Mouse (Mus musculus) CH12.LX (cell line): ENCODE results near the gene Arhgef11. TPM values are rescaled to one million over a fixed set of nuclear protein-coding genes. Genes with fewer than 3 reads are reported as not detected.

Experiments used
- DNase-seq: peaks from one replicate; pipeline ENCODE4 v3.0.0-alpha.2; 2013; ENCODE audit errors: extremely low read depth
- H3K27ac ChIP-seq: 2 replicates; pipeline ENCODE4 v1.5.1; 2012; ENCODE audit warnings: low read depth, mild to moderate bottlenecking, control low read depth, moderate library complexity; ENCODE audit not compliant: insufficient read depth
- H3K27me3 ChIP-seq: replicated peaks from 2 replicates; pipeline ENCODE3; 2012; ENCODE audit warnings: inconsistent platforms
- H3K36me3 ChIP-seq, 2 experiments: replicated peaks in 1 of 2; 2 replicates each; pipeline versions ENCODE3 to v1.6.1; 2012; ENCODE audit warnings: inconsistent platforms in 1 of 2, low read length in 1 of 2, mild to moderate bottlenecking in 1 of 2, mixed read lengths in 1 of 2, moderate library complexity in 1 of 2; ENCODE audit not compliant: control insufficient read depth in 1 of 2, insufficient read depth in 1 of 2
- H3K4me1 ChIP-seq, 2 experiments: 2 replicates each; pipeline ENCODE4 v1.6.1; 2012; ENCODE audit warnings: inconsistent platforms in 1 of 2, moderate library complexity in 1 of 2; ENCODE audit not compliant: insufficient read depth in 2 of 2, control insufficient read depth in 1 of 2
- H3K4me2 ChIP-seq: 2 replicates; pipeline ENCODE4 v1.6.1; 2012; ENCODE audit warnings: low read depth, mild to moderate bottlenecking, control low read depth; ENCODE audit not compliant: poor library complexity, insufficient read depth, severe bottlenecking
- H3K4me3 ChIP-seq, 3 experiments: fragments of 150-350 bp in 1 of 3; sonication (generic) in 1 of 3; replicated peaks in 1 of 3; 2 replicates each; pipeline versions ENCODE3 to v1.5.1; 2011 to 2012; ENCODE audit warnings: low read depth in 2 of 3, low read length in 2 of 3, mild to moderate bottlenecking in 2 of 3, moderate library complexity in 2 of 3, control low read depth in 1 of 3, improper control_type of control experiment in 1 of 3, inconsistent platforms in 1 of 3, mixed read lengths in 1 of 3; ENCODE audit not compliant: poor library complexity in 1 of 3
- H3K79me2 ChIP-seq: replicated peaks from 2 replicates; pipeline ENCODE4 v1.6.1; 2012; ENCODE audit warnings: mild to moderate bottlenecking, moderate library complexity; ENCODE audit not compliant: control insufficient read depth, poor library complexity, insufficient read depth, severe bottlenecking; ENCODE audit errors: extremely low read depth
- H3K9ac ChIP-seq: 2 replicates; pipeline ENCODE4 v1.6.1; 2012; ENCODE audit warnings: low read depth, mild to moderate bottlenecking, control low read depth, moderate library complexity; ENCODE audit not compliant: insufficient read depth
- H3K9me3 ChIP-seq: replicated peaks from 2 replicates; pipeline ENCODE3; 2012; ENCODE audit warnings: low read length, inconsistent platforms, mixed read lengths
- BHLHE40 ChIP-seq: IDR thresholded peaks from 2 replicates; pipeline ENCODE4 v1.6.1; 2011; ENCODE audit warnings: mild to moderate bottlenecking, low read depth, low read length, improper control_type of control experiment
- CHD2 ChIP-seq: IDR thresholded peaks from 2 replicates; pipeline ENCODE4 v1.6.1; 2011; ENCODE audit warnings: low read length, improper control_type of control experiment
- CTCF ChIP-seq, 2 experiments: IDR thresholded peaks in 1 of 2; conservative IDR thresholded peaks in 1 of 2; 2 replicates each; pipeline ENCODE4 v1.5.1; 2011 to 2012; ENCODE audit warnings: low read depth in 2 of 2, low read length in 2 of 2, improper control_type of control experiment in 1 of 2, inconsistent platforms in 1 of 2, mild to moderate bottlenecking in 1 of 2, moderate library complexity in 1 of 2
- E2F4 ChIP-seq: IDR thresholded peaks from 2 replicates; pipeline ENCODE4 v1.6.1; 2011; ENCODE audit warnings: low read depth, low read length, improper control_type of control experiment; ENCODE audit not compliant: insufficient replicate concordance
- ELF1 ChIP-seq: IDR thresholded peaks from 2 replicates; pipeline ENCODE4 v1.6.1; 2014; ENCODE audit warnings: low read depth, mild to moderate bottlenecking, inconsistent platforms, low read length, improper control_type of control experiment
- EP300 ChIP-seq: IDR thresholded peaks from 2 replicates; pipeline ENCODE4 v1.6.1; 2011; ENCODE audit warnings: low read length, improper control_type of control experiment
- HCFC1 ChIP-seq: IDR thresholded peaks from 2 replicates; pipeline ENCODE4 v1.6.1; 2012; ENCODE audit warnings: low read depth, mild to moderate bottlenecking, inconsistent platforms, low read length, improper control_type of control experiment
- IRF4 ChIP-seq: IDR thresholded peaks from 2 replicates; pipeline ENCODE4 v1.6.1; 2014; ENCODE audit warnings: low read depth, mild to moderate bottlenecking, inconsistent platforms, low read length, improper control_type of control experiment
- JUN ChIP-seq: IDR thresholded peaks from 2 replicates; pipeline ENCODE4 v1.6.1; 2011; ENCODE audit warnings: low read depth, mild to moderate bottlenecking, low read length, improper control_type of control experiment, moderate library complexity; ENCODE audit not compliant: insufficient read depth
- KAT2A ChIP-seq: IDR thresholded peaks from 2 replicates; pipeline ENCODE4 v1.6.1; 2012; ENCODE audit warnings: low read length, improper control_type of control experiment, inconsistent platforms; ENCODE audit not compliant: insufficient replicate concordance
- MEF2A ChIP-seq: IDR thresholded peaks from 2 replicates; pipeline ENCODE4 v1.6.1; 2014; ENCODE audit warnings: low read depth, mild to moderate bottlenecking, inconsistent platforms, low read length, improper control_type of control experiment, borderline replicate concordance
- MXI1 ChIP-seq: IDR thresholded peaks from 2 replicates; pipeline ENCODE4 v1.6.1; 2011; ENCODE audit warnings: mild to moderate bottlenecking, low read depth, low read length, improper control_type of control experiment
- NELFE ChIP-seq: IDR thresholded peaks from 2 replicates; pipeline ENCODE4 v1.6.1; 2011; ENCODE audit warnings: low read depth, low read length, improper control_type of control experiment
- NRF1 ChIP-seq: IDR thresholded peaks from 2 replicates; pipeline ENCODE4 v1.6.1; 2014; ENCODE audit warnings: low read depth, mild to moderate bottlenecking, inconsistent platforms, low read length, improper control_type of control experiment, moderate library complexity
- PAX5 ChIP-seq: IDR thresholded peaks from 2 replicates; pipeline ENCODE4 v1.6.1; 2012; ENCODE audit warnings: low read length, inconsistent platforms, mixed read lengths
- POLR2A ChIP-seq: IDR thresholded peaks from 2 replicates; pipeline ENCODE4 v1.6.1; 2011; ENCODE audit warnings: low read depth, mild to moderate bottlenecking, improper control_type of control experiment, low read length
- RAD21 ChIP-seq: IDR thresholded peaks from 2 replicates; pipeline ENCODE4 v1.6.1; 2011; ENCODE audit warnings: low read depth, mild to moderate bottlenecking, low read length, improper control_type of control experiment, moderate library complexity
- SIN3A ChIP-seq: IDR thresholded peaks from 2 replicates; pipeline ENCODE4 v1.6.1; 2012; ENCODE audit warnings: low read length, improper control_type of control experiment, inconsistent platforms
- SMC3 ChIP-seq: IDR thresholded peaks from 2 replicates; pipeline ENCODE4 v1.6.1; 2011; ENCODE audit warnings: low read depth, low read length, improper control_type of control experiment
- TBP ChIP-seq: conservative IDR thresholded peaks from 2 replicates; pipeline ENCODE4 v1.6.1; 2011; ENCODE audit warnings: low read depth, low read length, improper control_type of control experiment
- TCF12 ChIP-seq: IDR thresholded peaks from 2 replicates; pipeline ENCODE4 v1.6.1; 2014; ENCODE audit warnings: low read depth, mild to moderate bottlenecking, inconsistent platforms, low read length, improper control_type of control experiment
- UBTF ChIP-seq: IDR thresholded peaks from 2 replicates; pipeline ENCODE4 v1.6.1; 2012; ENCODE audit warnings: low read depth, mild to moderate bottlenecking, inconsistent platforms, low read length, improper control_type of control experiment, moderate library complexity
- USF1 ChIP-seq: IDR thresholded peaks from 2 replicates; pipeline ENCODE4 v1.6.1; 2014; ENCODE audit warnings: low read depth, mild to moderate bottlenecking, inconsistent platforms, low read length, improper control_type of control experiment
- USF2 ChIP-seq: conservative IDR thresholded peaks from 2 replicates; pipeline ENCODE4 v1.6.1; 2011; ENCODE audit warnings: low read depth, low read length, improper control_type of control experiment
- ZC3H11A ChIP-seq: IDR thresholded peaks from 2 replicates; pipeline ENCODE4 v1.6.1; 2012; ENCODE audit warnings: low read depth, mild to moderate bottlenecking, inconsistent platforms, low read length, improper control_type of control experiment
- ZKSCAN1 ChIP-seq: IDR thresholded peaks from 2 replicates; pipeline ENCODE4 v1.6.1; 2012; ENCODE audit warnings: low read depth, inconsistent platforms, low read length, improper control_type of control experiment, borderline replicate concordance
- ZMIZ1 ChIP-seq: IDR thresholded peaks from 2 replicates; pipeline ENCODE4 v1.6.1; 2012; ENCODE audit warnings: low read depth, mild to moderate bottlenecking, inconsistent platforms, low read length, improper control_type of control experiment
- ZNF384 ChIP-seq: IDR thresholded peaks from 2 replicates; pipeline ENCODE4 v1.6.1; 2012; ENCODE audit warnings: low read depth, low read length, improper control_type of control experiment, inconsistent platforms
- dilution Hi-C: fragments of 300-500 bp; cut with MboI; formaldehyde crosslinking; loops from 2 replicates; pipeline ENCODE4 v1.14.3; 2020; ENCODE audit warnings: low sequenced_read_pairs; ENCODE audit not compliant: extremely low pct_unique_long_range_greater_than_20kb, extremely low pct_ligation_motif_present
- in situ Hi-C: fragments of 300-500 bp; cut with MboI; formaldehyde crosslinking; loops from 3 replicates; pipeline ENCODE4 v1.14.3; 2019; ENCODE audit warnings: low sequenced_read_pairs, low pct_ligation_motif_present, low pct_unique_long_range_greater_than_20kb, mixed read lengths
- polyA plus RNA-seq: library from polyadenylated mRNA; unstranded; fragments of >175 nt; gene quantifications from 2 replicates; pipeline ENCODE4 v1.2.1, GENCODE M21; 2012; ENCODE audit warnings: low read depth; ENCODE audit not compliant: insufficient read length
- total RNA-seq, 2 experiments: library from RNA; depleted of rRNA; stranded (reverse); fragments of 300-350 nt in 1 of 2; fragments of >200 nt in 1 of 2; gene quantifications; 2 replicates each; pipeline ENCODE4 v1.2.3; 2012 to 2014

The Arhgef11 gene
- total and polyA plus RNA-seq, 3 experiments: 5.6 to 11.7 (median 8.7) TPM

- peaks cover 0 to 6% of the 10 kb centered on the region in 2 experiments for H3K36me3 ChIP-seq
- peaks cover 0 to 15% of the 10 kb centered on the region in 2 experiments; a peak in 2 of 4 replicates for H3K4me1 ChIP-seq
- in situ Hi-C loops: no loop called here
- H3K27ac ChIP-seq: no peak overlapping the region
- dilution Hi-C loops: no loop called here
- H3K4me2 ChIP-seq: no peak overlapping the region
- DNase-seq: no peak
- no peaks in the 10 kb centered on the region for H3K27me3 ChIP-seq
- H3K4me3 ChIP-seq: no peak overlapping the region
- no peak overlapping the region for H3K9ac ChIP-seq
- H3K9me3 ChIP-seq: no peaks in the 10 kb centered on the region
- TF ChIP-seq PAX5 (no peak), SIN3A (no peak), NELFE (no peak), ZNF384 (no peak), TCF12 (no peak), CHD2 (no peak), ZMIZ1 (no peak), E2F4 (no peak), EP300 (no peak), JUN (no peak), IRF4 (no peak), KAT2A (no peak)
- no peaks in the 10 kb centered on the region for H3K79me2 ChIP-seq
These were observed 43.1 kb downstream of the Arhgef11 start for GRCm38 (mm10) chr3:87660479-87660878.

DNA sequence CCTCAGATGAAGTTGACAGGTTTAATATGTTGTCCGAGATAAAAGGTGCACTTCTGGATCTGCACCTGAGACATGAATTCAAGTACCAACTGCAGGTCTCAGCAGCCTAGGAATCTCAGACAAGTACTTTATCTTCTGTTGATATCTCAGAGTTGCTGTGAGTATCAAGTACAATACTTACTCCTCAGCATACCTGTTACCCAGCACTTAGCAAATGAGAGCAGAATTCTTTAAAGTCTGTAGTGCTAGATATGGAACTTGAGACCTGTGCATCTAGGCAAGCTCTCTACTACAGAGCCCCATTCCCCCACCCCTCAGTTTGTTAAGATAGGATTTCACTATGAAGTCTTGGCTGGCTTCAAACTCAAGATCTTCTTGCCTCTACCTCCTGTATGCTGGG, 43.9 kb downstream of the Arhgef11 start:
- Histone ChIP-seq H3K4me1 (peaks cover 0 to 15% of the 10 kb centered on the region in 2 experiments; a peak in 2 of 4 replicates), H3K9ac (no peak overlapping the region), H3K79me2 (no peaks in the 10 kb centered on the region), H3K4me2 (no peak overlapping the region), H3K27ac (no peak overlapping the region), H3K36me3 (peaks cover 0 to 6% of the 10 kb centered on the region in 2 experiments), H3K4me3 (no peak overlapping the region), H3K9me3 (no peaks in the 10 kb centered on the region), H3K27me3 (no peaks in the 10 kb centered on the region)
- in situ Hi-C loops (no loop called here), dilution Hi-C loops (no loop called here)
- no peak for DNase-seq
- TF ChIP-seq ZKSCAN1 (no peak), BHLHE40 (no peak), CTCF (conservative IDR thresholded peaks at IDR 0.05 in 1 of 2, IDR thresholded peaks at IDR 0.05 in 1 of 2; ENCODE audit: low read depth in 2 of 2, low read length in 2 of 2) (no peak), E2F4 (no peak), UBTF (no peak), ELF1 (no peak), USF1 (no peak), RAD21 (no peak), MEF2A (no peak), MXI1 (no peak), SMC3 (no peak), ZMIZ1 (no peak), TBP (no peak), NRF1 (no peak), USF2 (no peak), HCFC1 (no peak), ZC3H11A (no peak), PAX5 (no peak), POLR2A (no peak), EP300 (no peak)
